In the genomic region with DNA sequence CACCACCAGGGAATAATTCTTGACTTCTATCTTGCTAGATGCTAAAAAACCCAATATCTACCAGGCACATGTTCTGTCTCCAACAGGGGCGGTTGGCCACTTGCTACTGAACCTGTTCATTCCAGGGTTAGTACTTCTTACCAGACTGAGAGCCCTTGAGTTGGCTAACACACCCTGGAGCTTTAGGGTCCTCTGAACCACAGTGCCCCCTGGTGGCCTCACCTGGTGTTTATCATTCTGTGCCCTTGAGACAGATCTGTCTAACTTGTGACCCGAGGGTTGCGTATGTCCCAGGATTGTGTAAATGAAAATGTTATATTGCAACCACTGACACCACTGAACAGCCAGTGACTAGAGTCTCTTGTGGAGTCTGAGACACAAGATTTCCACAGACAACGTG, we compare ENCODE assay signal across 10 mouse cellular contexts. TPM values are rescaled to one million over a fixed set of nuclear protein-coding genes. Genes with fewer than 3 reads are reported as not detected.
DNase-seq lines count a peak whose midpoint lies in the region; ATAC-seq and TF ChIP-seq lines count a peak whose summit lies in the region.
"Had no signal": no experiment of that assay in that cellular context is flagged by ENCODE, and none has a peak within 500 bp of the region (broad histone marks: within the 10 kb centered on the region; RNA-seq: fewer than 3 reads in every experiment).

No protein-coding gene starts in this region.

- no peaks in the 10 kb centered on the region for H3K9me3 ChIP-seq in hindbrain, embryonic 10.5 days
- no peaks in the 10 kb centered on the region for H3K9me3 ChIP-seq in hindbrain, embryonic 13.5 days
- H3K9me3 ChIP-seq: embryonic facial prominence, embryonic 12.5 days; neural tube, embryonic 12.5 days had no signal

- H3K4me2 ChIP-seq in hindbrain, embryonic 13.5 days: no peak overlapping the region
- H3K4me2 ChIP-seq: embryonic facial prominence, embryonic 12.5 days; neural tube, embryonic 12.5 days had no signal

- WGBS in hindbrain, embryonic 10.5 days: 66% methylated on average over 4 of the region's 4 CpGs
- WGBS in hindbrain, embryonic 13.5 days: 61% methylated on average over 4 of the region's 4 CpGs
- 64% methylated on average over 4 of the region's 4 CpGs for WGBS in thymus, adult 2 months

- H3K9ac ChIP-seq in hindbrain, embryonic 13.5 days: no peak overlapping the region
- H3K9ac ChIP-seq: embryonic facial prominence, embryonic 12.5 days; neural tube, embryonic 12.5 days had no signal

- intact Hi-C loops in heart, postnatal 25 days (cut with DNase I): no loop called here
- intact Hi-C loops in left cerebral cortex, postnatal 25 days (cut with DNase I): loop anchor here (1.0 to 5.0 kb wide), 2 partner anchors 72 to 371 kb away; no protein-coding TSS in a partner anchor

- TF ChIP-seq POLR2A in thymus, adult 2 months (IDR thresholded peaks at IDR 0.05; ENCODE audit: control insufficient read depth, extremely low read depth, insufficient read depth, low read length, poor library complexity): no peak

- H3K4me1 ChIP-seq in hindbrain, embryonic 10.5 days (replicated peaks): no peaks in the 10 kb centered on the region
- H3K4me1 ChIP-seq in hindbrain, embryonic 13.5 days (replicated peaks): no peaks in the 10 kb centered on the region
- peaks cover 8% of the 10 kb centered on the region for H3K4me1 ChIP-seq in thymus, adult 2 months (replicated peaks; ENCODE audit: control insufficient read depth, insufficient read depth, low read length)
- H3K4me1 ChIP-seq: embryonic facial prominence, embryonic 12.5 days; neural tube, embryonic 12.5 days had no signal

- no peak for ATAC-seq in hindbrain, embryonic 13.5 days (ENCODE audit: low FRiP score)
- ATAC-seq in neutrophil, adult 5-6 weeks (ENCODE audit: extremely low read depth, insufficient number of reproducible peaks, low FRiP score, poor library complexity, severe bottlenecking): peak; percentile 65

- H3K36me3 ChIP-seq in hindbrain, embryonic 10.5 days: no peaks in the 10 kb centered on the region
- no peaks in the 10 kb centered on the region for H3K36me3 ChIP-seq in hindbrain, embryonic 13.5 days
- no peaks in the 10 kb centered on the region for H3K36me3 ChIP-seq in thymus, adult 2 months (ENCODE audit: control insufficient read depth, insufficient read depth, low read length)
- H3K36me3 ChIP-seq: embryonic facial prominence, embryonic 12.5 days; neural tube, embryonic 12.5 days had no signal

- peak; percentile 21; the same call in 1 of the 2 replicates for TF ChIP-seq CTCF in thymus, adult 2 months (IDR thresholded peaks at IDR 0.05; ENCODE audit: borderline replicate concordance, control insufficient read depth, extremely low read depth, insufficient read depth, low read length, poor library complexity)

- H3K27ac ChIP-seq in hindbrain, embryonic 10.5 days: no peak overlapping the region
- no peak overlapping the region for H3K27ac ChIP-seq in hindbrain, embryonic 13.5 days
- H3K27ac ChIP-seq in thymus, adult 2 months (ENCODE audit: control insufficient read depth, insufficient read depth, low read length): no peak overlapping the region
- H3K27ac ChIP-seq: embryonic facial prominence, embryonic 12.5 days; neural tube, embryonic 12.5 days had no signal

- DNase-seq in hindbrain, embryonic 10.5 days (ENCODE audit: low spot score): peak; percentile 75
- DNase-seq in adrenal gland, adult (ENCODE audit: inconsistent age in 2 of 2, low spot score in 1 of 2): peak; percentile 40 to 86
- DNase-seq in embryo, embryonic 10 days (ENCODE audit: low spot score): peak; percentile 76
- peak; percentile 27 for DNase-seq in heart, postnatal 25 days (ENCODE audit: low spot score)
- DNase-seq in left cerebral cortex, postnatal 25 days (ENCODE audit: low spot score in 2 of 2): peak; percentile 63 to 75
- peak; percentile 83 for DNase-seq in thymus, adult 2 months

- H3K27me3 ChIP-seq in hindbrain, embryonic 10.5 days (ENCODE audit: insufficient read depth, poor library complexity, severe bottlenecking): no peaks in the 10 kb centered on the region
- H3K27me3 ChIP-seq in hindbrain, embryonic 13.5 days: no peaks in the 10 kb centered on the region
- no peaks in the 10 kb centered on the region for H3K27me3 ChIP-seq in thymus, adult 2 months (ENCODE audit: control insufficient read depth, insufficient read depth, low read length)
- H3K27me3 ChIP-seq: embryonic facial prominence, embryonic 12.5 days; neural tube, embryonic 12.5 days had no signal

- no peak overlapping the region for H3K4me3 ChIP-seq in hindbrain, embryonic 10.5 days
- H3K4me3 ChIP-seq in hindbrain, embryonic 13.5 days: no peak overlapping the region
- no peak overlapping the region for H3K4me3 ChIP-seq in thymus, adult 2 months (ENCODE audit: control insufficient read depth, insufficient read depth, low read length)
- H3K4me3 ChIP-seq: embryonic facial prominence, embryonic 12.5 days; neural tube, embryonic 12.5 days had no signal

RNA-seq across cellular contexts. Expression of a gene that starts 41.1 kb away (rescaled TPM):
- 3.3 and 4.8 TPM in 2 replicates for polyA plus RNA-seq in hindbrain, embryonic 10.5 days (2016; fragmentation: Nextera tagmentation; extraction: Ambion mirVana)
- polyA plus RNA-seq in hindbrain, embryonic 13.5 days (2015; fragmentation: Nextera tagmentation; extraction: Ambion mirVana): 1.7 and 1.8 TPM in 2 replicates
- 10 to 100 TPM; 16.3 to 18.6 TPM for total RNA-seq in heart, postnatal 25 days (2021)
- 1 to 10 TPM; 2.8 to 3.9 TPM for total RNA-seq in left cerebral cortex, postnatal 25 days (2021)
- 778 and 787 TPM in 2 replicates for total RNA-seq in neutrophil, adult 5-6 weeks (2017)
- 22.4 and 24.3 TPM in 2 replicates for polyA plus RNA-seq in thymus, adult 2 months (2012; rRNA removed)

Comparison
In these comparisons a context has a peak if more than half of its experiments do, and no peak if none do; other contexts are left out.
1. DNase-seq: peak in every context shown above with its lines; median percentile 83 in thymus, adult 2 months; 76 in embryo, embryonic 10 days; 75 in hindbrain, embryonic 10.5 days; 69 in left cerebral cortex, postnatal 25 days; 63 in adrenal gland, adult; 27 in heart, postnatal 25 days.
2. RNA of a gene that starts 41.1 kb away (total RNA-seq): 778 to 787 TPM in neutrophil, adult 5-6 weeks; 16.3 to 18.6 TPM in heart, postnatal 25 days and 2.8 to 3.9 TPM in left cerebral cortex, postnatal 25 days; every median in the first group is over 10 times any median in the second.